Mouse (Mus musculus) forebrain, embryonic 14.5 days (tissue): ENCODE measurements at regions not wholly inside any gene's neighbourhood (a gene's known extent, or its start where the extent isn't known, plus 50 kb on each side); places are given as distances from the start of the nearest gene placed in this dataset.

Source experiments
- ATAC-seq: fragments of 200-750 bp; cut with Nextera tagmentation; 2 replicates; pipeline ENCODE4 v1.8.0; 2017; ENCODE audit warnings: mild to moderate bottlenecking, moderate library complexity
- DNase-seq: peaks from one replicate; pipeline ENCODE4 v3.0.0-alpha.2; 2015; ENCODE audit warnings: low spot score
- H3K27ac ChIP-seq: fragments of 300-500 bp; sonication (generic); 2 replicates; pipeline ENCODE4 v1.5.1; 2014; ENCODE audit warnings: low read depth, mild to moderate bottlenecking, control low read depth, low read length, moderate library complexity
- H3K27me3 ChIP-seq: fragments of 300-500 bp; sonication (generic); replicated peaks from 2 replicates; pipeline ENCODE4 v1.6.1; 2014; ENCODE audit warnings: low read length, control low read depth, mixed read lengths; ENCODE audit not compliant: control insufficient read depth, insufficient read depth
- H3K36me3 ChIP-seq: fragments of 300-500 bp; sonication (generic); 2 replicates; pipeline ENCODE4 v1.6.1; 2014; ENCODE audit warnings: low read length, control low read depth; ENCODE audit not compliant: control insufficient read depth, insufficient read depth
- H3K4me1 ChIP-seq: fragments of 300-500 bp; sonication (generic); 2 replicates; pipeline ENCODE4 v1.6.1; 2014; ENCODE audit warnings: antibody characterized with exemption, low read length, control low read depth; ENCODE audit not compliant: control insufficient read depth, insufficient read depth
- H3K4me2 ChIP-seq: fragments of 300-500 bp; sonication (generic); 2 replicates; pipeline ENCODE4 v1.6.1; 2014; ENCODE audit warnings: mild to moderate bottlenecking, control low read depth, low read length
- H3K4me3 ChIP-seq: fragments of 300-500 bp; sonication (generic); 2 replicates; pipeline ENCODE4 v1.5.1; 2014; ENCODE audit warnings: low read depth, low read length, control low read depth
- H3K9ac ChIP-seq: fragments of 300-500 bp; sonication (generic); 2 replicates; pipeline ENCODE4 v1.6.1; 2014; ENCODE audit warnings: mild to moderate bottlenecking, low read length, control low read depth, moderate library complexity
- H3K9me3 ChIP-seq: fragments of 300-500 bp; sonication (generic); replicated peaks from 2 replicates; pipeline ENCODE4 v1.6.1; 2016; ENCODE audit warnings: low read length, control low read depth, mixed read lengths; ENCODE audit not compliant: control insufficient read depth
- WGBS: fragments of 180-500 bp; shearing (Covaris S2); extraction: QIAGEN DNeasy Blood & Tissue Kit; methylation state at CpG from one replicate; pipeline ENCODE4 v1.1.7; 2014; 5-methylcytosine and 5-hydroxymethylcytosine counted together

DNA sequence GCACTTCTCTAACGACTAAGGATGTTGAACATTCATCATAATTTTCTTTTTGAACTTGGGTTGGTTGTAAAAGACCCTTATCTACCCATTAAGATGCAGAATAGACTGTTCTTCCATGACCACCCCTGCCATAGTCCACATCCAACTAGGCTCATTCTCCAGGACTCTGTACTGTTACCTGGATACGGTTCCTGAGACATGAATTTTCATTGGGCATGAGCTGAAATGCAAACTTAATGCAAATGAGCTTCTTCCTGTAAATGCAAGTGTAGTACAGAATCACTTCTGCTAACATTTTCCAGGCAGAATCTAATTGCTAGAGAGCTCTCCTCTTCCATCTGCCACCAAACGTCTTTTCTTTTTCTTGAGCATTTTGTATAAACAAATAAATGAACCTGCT lies 87.7 kb upstream of the Gm11114 start:
- Histone ChIP-seq H3K9ac (no peak overlapping the region), H3K36me3 (no peaks in the 10 kb centered on the region), H3K4me2 (no peak overlapping the region), H3K27me3 (no peaks in the 10 kb centered on the region), H3K27ac (no peak overlapping the region), H3K4me1 (no peaks in the 10 kb centered on the region), H3K9me3 (no peaks in the 10 kb centered on the region), H3K4me3 (no peak overlapping the region)
- 61% methylated on average over 3 of the region's 3 CpGs for WGBS
- DNase-seq (peak; percentile 19), ATAC-seq (peak; percentile 61; the same call in 1 of the 2 replicates)
